Mouse (Mus musculus): Measurements from ENCODE around the gene Gm10277. TPM values are rescaled to one million over a fixed set of nuclear protein-coding genes. Genes with fewer than 3 reads are reported as not detected.
A peak's percentile ranks its signal among the peaks of the same experiment; 100 is the strongest.
"Not testable (repeated sequence)": the region's sequence is repeated elsewhere in the genome, so short reads cannot be mapped to it uniquely, and the experiment has no call there.

Gene Gm10277
- total and polyA plus RNA-seq, 3 experiments, result 0.10 TPM; not detected in 2

DNA sequence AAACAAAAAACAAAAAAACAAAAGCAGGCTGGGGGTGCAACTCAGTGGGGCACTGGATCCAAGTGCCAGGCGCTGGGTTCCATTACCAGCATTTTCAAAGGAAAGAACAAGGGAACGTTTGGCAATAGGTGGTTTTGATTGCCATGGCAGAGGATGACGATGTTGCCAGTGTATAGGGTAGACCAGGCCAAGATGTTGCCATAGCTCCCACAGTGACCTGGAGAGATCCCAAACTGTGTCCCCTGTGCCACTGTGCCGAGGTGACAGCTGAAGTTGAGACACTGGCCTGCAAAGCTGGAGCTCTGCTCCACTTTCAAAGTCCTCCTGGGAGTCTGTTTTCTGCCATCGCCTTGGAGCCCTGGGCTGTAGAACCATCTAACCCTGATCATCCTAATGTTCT is 38.6 kb downstream of the Gm10277 start:
- no peak overlapping the region for H3K4me3 ChIP-seq (replicated peaks in 1 of 3; ENCODE audit: low read depth in 2 of 3, low read length in 2 of 3, poor library complexity in 1 of 3)
- H3K27ac ChIP-seq (ENCODE audit: insufficient read depth, low read depth), result no peak overlapping the region
- no peak overlapping the region for H3K9ac ChIP-seq (ENCODE audit: insufficient read depth, low read depth)
- no peak overlapping the region for H3K4me2 ChIP-seq (ENCODE audit: insufficient read depth, low read depth, poor library complexity, severe bottlenecking)
- in situ Hi-C loops (cut with MboI; ENCODE audit: low pct_ligation_motif_present, low pct_unique_long_range_greater_than_20kb, low sequenced_read_pairs) (loop anchor here (5.0 kb wide), 1 partner anchor 38 kb away; the partner anchor contains the start of gene Gm10277), dilution Hi-C loops (cut with MboI; ENCODE audit: extremely low pct_ligation_motif_present, extremely low pct_unique_long_range_greater_than_20kb, low sequenced_read_pairs) (no loop called here)
- H3K79me2 ChIP-seq (replicated peaks; ENCODE audit: control insufficient read depth, extremely low read depth, insufficient read depth, poor library complexity, severe bottlenecking), result no peaks in the 10 kb centered on the region
- DNase-seq (ENCODE audit: extremely low read depth), result no peak
- TF ChIP-seq MAFK (IDR thresholded peaks at IDR 0.05; ENCODE audit: insufficient replicate concordance, low read length) (no peak), MAZ (IDR thresholded peaks at IDR 0.05; ENCODE audit: low read depth, low read length) (no peak), NELFE (IDR thresholded peaks at IDR 0.05; ENCODE audit: low read depth, low read length) (no peak), ZC3H11A (IDR thresholded peaks at IDR 0.05; ENCODE audit: low read depth, low read length) (no peak), ZKSCAN1 (IDR thresholded peaks at IDR 0.05; ENCODE audit: borderline replicate concordance, low read depth, low read length) (no peak), SIN3A (IDR thresholded peaks at IDR 0.05; ENCODE audit: low read length) (no peak)
- H3K9me3 ChIP-seq (replicated peaks; ENCODE audit: low read length), result no peaks in the 10 kb centered on the region
- H3K4me1 ChIP-seq (ENCODE audit: control insufficient read depth in 1 of 2, insufficient read depth in 2 of 2), result 0 out of 4 replicates have a peak, but pooled peaks cover 0 to 2% of the 10 kb centered on the region in 2 experiments
- no peaks in the 10 kb centered on the region for H3K36me3 ChIP-seq (replicated peaks in 1 of 2; ENCODE audit: control insufficient read depth in 1 of 2, insufficient read depth in 1 of 2, low read length in 1 of 2)
- no peaks in the 10 kb centered on the region for H3K27me3 ChIP-seq (replicated peaks)

DNA sequence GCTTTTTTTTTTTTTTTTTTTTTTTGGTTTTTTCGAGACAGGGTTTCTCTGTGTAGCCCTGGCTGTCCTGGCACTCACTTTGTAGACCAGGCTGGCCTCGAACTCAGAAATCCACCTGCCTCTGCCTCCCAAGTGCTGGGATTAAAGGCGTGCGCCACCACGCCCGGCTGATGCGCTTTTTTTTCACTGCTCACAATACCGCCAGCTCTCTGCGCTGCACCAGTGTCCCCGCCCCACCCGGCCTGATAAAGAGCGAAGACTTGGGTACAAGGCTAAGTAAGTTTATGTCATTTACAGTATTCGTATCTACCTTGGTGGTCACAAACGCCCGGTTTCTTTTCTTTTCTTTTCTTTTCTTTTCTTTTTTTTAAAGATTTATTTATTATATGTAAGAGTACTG is 40.4 kb downstream of the Gm10277 start:
- H3K4me1 ChIP-seq (ENCODE audit: control insufficient read depth in 1 of 2, insufficient read depth in 2 of 2); H3K79me2 ChIP-seq (replicated peaks; ENCODE audit: control insufficient read depth, extremely low read depth, insufficient read depth, poor library complexity, severe bottlenecking); H3K36me3 ChIP-seq (replicated peaks in 1 of 2; ENCODE audit: control insufficient read depth in 1 of 2, insufficient read depth in 1 of 2, low read length in 1 of 2); H3K4me2 ChIP-seq (ENCODE audit: insufficient read depth, low read depth, poor library complexity, severe bottlenecking); H3K9me3 ChIP-seq (replicated peaks; ENCODE audit: low read length); H3K4me3 ChIP-seq (replicated peaks in 1 of 3; ENCODE audit: low read depth in 2 of 3, low read length in 2 of 3, poor library complexity in 1 of 3); H3K9ac ChIP-seq (ENCODE audit: insufficient read depth, low read depth); dilution Hi-C loops (cut with MboI; ENCODE audit: extremely low pct_ligation_motif_present, extremely low pct_unique_long_range_greater_than_20kb, low sequenced_read_pairs); DNase-seq (ENCODE audit: extremely low read depth); H3K27ac ChIP-seq (ENCODE audit: insufficient read depth, low read depth); H3K27me3 ChIP-seq (replicated peaks): not testable (repeated sequence)
- 0 out of 4 replicates have a peak, but pooled peaks of 1 of the 2 experiments have one; percentile 1 for TF ChIP-seq CTCF (conservative IDR thresholded peaks at IDR 0.05 in 1 of 2, IDR thresholded peaks at IDR 0.05 in 1 of 2; ENCODE audit: low read depth in 2 of 2, low read length in 2 of 2)
- in situ Hi-C loops (cut with MboI; ENCODE audit: low pct_ligation_motif_present, low pct_unique_long_range_greater_than_20kb, low sequenced_read_pairs), result loop anchor here (5.0 kb wide), 1 partner anchor 40 kb away; the partner anchor contains the start of gene Gm10277

DNA sequence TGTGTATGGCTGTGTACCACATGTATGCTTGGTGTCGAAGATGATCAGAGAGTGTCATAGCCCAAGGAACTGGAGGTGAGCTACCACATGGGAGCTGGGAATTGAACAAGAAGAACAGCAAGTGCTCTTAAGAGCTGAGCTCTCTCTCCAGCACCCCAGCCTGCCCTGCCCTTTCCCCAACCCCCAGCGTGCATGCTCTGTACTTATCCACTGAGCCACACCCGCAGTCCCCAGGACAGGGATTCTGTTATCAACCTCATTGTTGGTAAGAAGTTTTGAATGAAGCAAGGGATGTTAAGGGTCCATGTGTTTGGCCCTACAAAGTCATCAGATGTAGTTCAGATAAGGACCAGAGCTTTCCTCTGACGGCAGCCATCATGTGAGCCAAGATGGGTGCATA is 40.9 kb downstream of the Gm10277 start:
- Histone ChIP-seq H3K36me3 (replicated peaks in 1 of 2; ENCODE audit: control insufficient read depth in 1 of 2, insufficient read depth in 1 of 2, low read length in 1 of 2) (no peaks in the 10 kb centered on the region), H3K4me3 (replicated peaks in 1 of 3; ENCODE audit: low read depth in 2 of 3, low read length in 2 of 3, poor library complexity in 1 of 3) (no peak overlapping the region), H3K27ac (ENCODE audit: insufficient read depth, low read depth) (no peak overlapping the region), H3K79me2 (replicated peaks; ENCODE audit: control insufficient read depth, extremely low read depth, insufficient read depth, poor library complexity, severe bottlenecking) (no peaks in the 10 kb centered on the region), H3K4me1 (ENCODE audit: control insufficient read depth in 1 of 2, insufficient read depth in 2 of 2) (0 out of 4 replicates have a peak, but pooled peaks cover 0 to 3% of the 10 kb centered on the region in 2 experiments), H3K9me3 (replicated peaks; ENCODE audit: low read length) (no peaks in the 10 kb centered on the region), H3K9ac (ENCODE audit: insufficient read depth, low read depth) (no peak overlapping the region), H3K27me3 (replicated peaks) (no peaks in the 10 kb centered on the region), H3K4me2 (ENCODE audit: insufficient read depth, low read depth, poor library complexity, severe bottlenecking) (no peak overlapping the region)
- in situ Hi-C loops (cut with MboI; ENCODE audit: low pct_ligation_motif_present, low pct_unique_long_range_greater_than_20kb, low sequenced_read_pairs) (loop anchor here (5.0 kb wide), 1 partner anchor 41 kb away; the partner anchor contains the start of gene Gm10277), dilution Hi-C loops (cut with MboI; ENCODE audit: extremely low pct_ligation_motif_present, extremely low pct_unique_long_range_greater_than_20kb, low sequenced_read_pairs) (no loop called here)
- DNase-seq (ENCODE audit: extremely low read depth), result no peak
- TF ChIP-seq CHD1 (IDR thresholded peaks at IDR 0.05; ENCODE audit: low read depth, low read length) (no peak), MAZ (IDR thresholded peaks at IDR 0.05; ENCODE audit: low read depth, low read length) (no peak), POLR2A (IDR thresholded peaks at IDR 0.05; ENCODE audit: low read depth, low read length) (no peak), MAFK (IDR thresholded peaks at IDR 0.05; ENCODE audit: insufficient replicate concordance, low read length) (no peak), ZC3H11A (IDR thresholded peaks at IDR 0.05; ENCODE audit: low read depth, low read length) (no peak), UBTF (IDR thresholded peaks at IDR 0.05; ENCODE audit: low read depth, low read length) (no peak), TBP (conservative IDR thresholded peaks at IDR 0.05; ENCODE audit: low read depth, low read length) (no peak), CHD2 (IDR thresholded peaks at IDR 0.05; ENCODE audit: low read length) (no peak)

Measured in CH12.LX (cell line).